Mouse (Mus musculus): ENCODE measurements at regions not wholly inside any gene's neighbourhood (a gene's known extent, or its start where the extent isn't known, plus 50 kb on each side); places are given as distances from the start of the nearest gene placed in this dataset.

DNA sequence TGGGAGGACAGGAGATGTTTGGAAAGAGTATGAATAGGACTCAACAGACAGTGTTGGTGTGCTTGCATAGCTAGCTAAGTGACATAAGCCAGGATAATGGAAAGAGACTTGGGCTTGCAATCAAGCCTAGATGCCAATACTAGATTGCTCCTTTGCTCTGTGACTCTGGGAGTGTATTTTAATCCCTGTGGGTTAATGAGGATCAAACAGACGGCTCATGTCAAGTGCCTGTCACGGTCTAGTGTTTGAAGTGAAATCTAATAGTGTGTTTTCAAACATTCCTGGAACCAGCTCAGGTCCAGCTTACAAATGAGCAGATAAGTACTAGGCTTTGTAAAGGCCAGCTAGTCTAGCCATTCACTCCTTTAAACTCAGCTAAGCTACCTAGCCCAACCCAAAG is 64.1 kb upstream of the Ranbp3l start:
- DNase-seq: peak; percentile 48

DNA sequence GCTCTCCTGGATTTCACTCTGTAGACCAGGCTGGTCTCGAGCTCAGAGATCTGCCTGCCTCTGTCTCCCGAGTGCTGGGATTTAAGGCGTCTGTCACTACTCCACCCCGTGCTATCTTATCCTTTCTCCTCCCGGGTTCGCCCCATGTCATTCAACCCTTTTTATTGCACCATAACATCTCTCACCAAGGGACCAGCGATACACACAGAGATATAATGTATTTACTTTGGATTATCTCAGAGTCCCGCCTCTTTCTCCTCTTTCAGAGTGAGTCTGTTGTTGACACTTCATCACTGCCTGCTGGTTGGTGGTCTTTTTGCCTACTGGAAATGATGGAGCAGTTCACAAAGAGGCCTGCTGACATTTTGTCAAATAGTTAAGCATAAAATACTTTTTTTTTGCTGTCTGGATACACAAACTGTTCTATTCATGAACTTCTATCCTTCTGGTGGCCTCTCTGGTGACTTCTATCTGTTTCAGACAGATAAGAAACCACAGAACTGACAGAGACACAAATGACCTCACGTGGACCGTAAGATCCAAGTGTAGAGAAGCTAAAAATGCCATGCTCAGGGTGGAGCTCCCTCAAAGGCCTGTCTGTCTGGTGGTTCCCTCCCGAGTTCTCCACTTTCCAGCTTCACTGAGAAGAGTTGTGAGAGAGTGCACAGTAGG is 70.1 kb upstream of the Ranbp3l start:
- DNase-seq: no peak

DNA sequence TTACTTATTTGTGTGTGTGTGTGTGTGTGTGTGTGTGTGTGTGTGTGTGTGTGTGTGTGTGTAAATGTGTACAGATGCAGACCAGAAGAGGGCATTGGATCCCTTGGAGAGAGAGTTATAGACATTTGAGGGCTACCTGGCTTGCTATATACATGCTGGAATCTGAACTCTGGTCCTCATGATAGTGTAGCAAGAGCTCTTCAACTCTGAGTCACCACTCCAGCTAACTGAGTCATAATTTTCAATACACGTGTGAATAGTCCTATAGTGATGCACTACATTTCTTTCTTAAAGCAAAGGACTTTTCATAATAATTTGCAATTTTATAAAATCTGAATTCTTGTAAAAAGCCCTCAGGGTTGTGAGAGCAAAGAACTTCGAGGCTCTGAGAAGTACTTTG is 70.9 kb upstream of the Ranbp3l start:
- DNase-seq: no peak

DNA sequence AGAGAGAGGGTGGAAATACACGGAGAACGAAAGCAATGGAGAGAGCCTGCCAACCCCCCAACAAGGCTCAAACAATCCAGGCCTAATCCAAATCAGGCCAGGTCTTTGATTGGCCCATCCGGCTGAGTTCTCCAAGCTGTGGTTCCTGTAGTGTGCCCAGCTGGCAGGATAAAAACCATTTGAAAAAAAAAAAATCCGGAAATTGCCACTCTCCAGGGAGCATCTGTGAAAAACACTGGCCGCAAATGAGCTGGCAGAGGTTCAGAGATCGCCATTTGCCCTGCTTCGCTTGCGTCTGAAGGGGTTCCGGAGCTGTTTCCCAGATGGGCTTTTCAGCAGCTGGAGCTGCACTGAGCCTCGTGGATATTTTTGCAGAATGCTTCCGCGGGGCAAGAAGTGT is 71.4 kb upstream of the Ranbp3l start:
- DNase-seq: no peak

DNA sequence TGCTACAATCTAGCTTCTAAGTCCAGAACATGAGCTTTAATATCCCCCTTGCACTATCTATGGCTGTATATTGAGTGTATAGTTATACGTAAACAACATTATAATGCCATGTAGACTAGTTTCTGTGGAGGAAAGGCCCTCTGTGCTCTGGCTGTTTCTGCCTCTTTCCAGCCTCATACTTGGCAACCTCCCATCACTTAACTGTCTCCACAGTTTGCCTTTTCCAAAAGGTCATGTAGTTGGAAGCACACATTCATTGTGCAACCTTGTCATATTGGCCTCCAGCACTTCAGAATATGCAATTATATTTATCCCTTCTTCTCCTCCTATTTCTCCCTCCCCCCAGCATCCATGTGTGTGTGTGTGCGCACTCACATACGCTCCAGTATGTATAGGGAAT is 82.2 kb upstream of the Ranbp3l start:
- DNase-seq: peak; percentile 5

DNA sequence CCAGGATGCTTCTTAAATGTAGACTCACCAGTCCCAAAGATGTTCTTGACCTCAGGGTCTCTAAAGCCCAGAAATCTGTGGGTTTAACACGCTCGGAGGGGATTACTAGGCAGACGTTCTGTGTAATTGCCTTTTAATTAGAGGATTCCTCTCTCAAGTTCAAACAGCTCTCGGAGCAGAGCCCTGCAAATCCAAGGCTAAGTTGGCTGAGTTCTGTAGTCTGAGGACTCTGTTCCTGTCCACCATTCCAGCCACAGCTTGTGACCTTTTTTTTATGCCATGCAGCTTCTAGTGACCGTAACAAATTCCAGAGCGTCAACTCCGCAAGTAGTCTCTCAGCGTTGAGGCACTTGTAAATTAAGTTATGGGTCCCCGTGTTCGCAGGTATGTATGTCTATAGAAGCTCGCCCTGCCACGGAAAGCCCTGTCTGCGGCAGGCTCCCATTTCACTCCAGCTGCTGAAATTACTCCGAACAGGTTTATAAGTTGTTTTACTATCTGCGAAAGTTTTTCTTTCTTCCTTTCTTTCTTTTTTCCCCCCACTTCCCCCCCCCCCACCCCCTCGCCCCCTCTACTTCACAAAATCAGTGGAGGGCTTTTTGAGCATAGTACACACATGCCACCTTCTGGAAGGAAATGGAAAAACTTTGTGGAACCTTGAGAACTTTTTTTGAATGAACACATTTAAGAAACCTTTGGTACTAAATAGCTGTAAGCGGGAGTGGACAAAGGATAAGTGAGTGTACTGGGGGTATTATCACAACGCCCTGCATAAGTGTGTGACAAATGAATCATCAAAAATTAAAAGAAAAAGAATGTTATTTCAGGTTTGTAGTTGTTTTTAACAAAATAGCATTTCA is 82.9 kb upstream of the Ranbp3l start:
- DNase-seq: peak; percentile 12

DNA sequence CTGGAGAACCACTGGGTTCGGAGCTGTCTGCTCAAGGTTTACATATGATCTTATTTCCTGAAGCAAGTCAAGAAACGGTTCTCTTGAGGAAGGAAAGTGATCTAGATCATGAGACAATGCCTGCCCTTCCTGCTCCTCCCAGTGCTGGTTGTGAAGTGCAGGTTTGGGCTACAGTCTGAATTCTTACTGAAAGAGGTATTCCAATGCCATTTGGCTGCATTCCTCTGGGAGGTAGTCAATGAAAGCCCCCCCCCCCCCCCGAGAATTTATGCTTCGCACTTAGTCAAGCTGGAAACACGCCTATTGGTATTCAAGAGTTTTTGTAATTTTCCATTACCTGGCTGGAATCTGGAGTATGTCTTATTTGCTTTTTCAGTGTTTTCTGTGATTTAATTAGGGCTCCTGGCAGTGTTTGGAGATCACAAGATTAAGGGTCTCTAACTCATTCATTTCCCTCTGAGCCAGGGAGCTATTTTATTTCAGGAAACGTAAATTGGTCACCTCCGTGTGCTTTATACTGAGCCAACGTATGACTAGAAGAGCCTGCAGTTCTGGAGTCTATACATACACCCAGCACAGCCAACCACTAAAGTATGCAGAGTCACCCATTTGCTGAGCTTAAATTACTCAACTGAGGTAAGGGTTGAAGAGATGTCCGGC is 84.7 kb upstream of the Ranbp3l start:
- DNase-seq: no peak

DNA sequence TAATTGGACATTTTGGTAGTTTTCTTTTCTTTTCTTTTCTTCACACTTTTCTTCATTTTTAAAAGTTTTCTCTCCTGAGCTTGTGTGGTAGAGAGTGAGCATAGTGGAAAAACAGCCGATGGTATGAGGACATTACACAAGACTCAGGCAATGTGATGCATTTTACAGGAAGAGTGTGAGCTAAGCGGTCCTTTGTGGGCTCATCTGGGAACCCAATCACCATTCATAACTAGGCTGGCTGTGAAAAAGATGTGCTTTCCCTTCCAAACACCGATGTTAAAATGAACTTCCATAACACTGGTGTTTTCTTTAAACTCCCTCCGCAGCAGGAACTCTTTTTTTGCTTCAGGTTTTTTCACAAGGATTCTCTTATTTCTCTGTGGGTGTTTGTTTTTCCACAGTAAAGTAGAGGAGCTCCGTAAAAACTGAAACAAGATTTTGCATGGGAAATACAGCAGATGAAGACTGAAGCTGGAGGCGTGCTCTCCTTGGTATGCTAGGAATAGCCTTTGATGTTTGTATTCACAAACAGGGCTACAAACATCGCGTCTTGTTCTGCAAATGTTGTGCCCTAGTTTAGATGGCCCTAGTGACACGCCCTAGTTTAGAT is 92.8 kb upstream of the Ranbp3l start:
- no peak for DNase-seq

DNA sequence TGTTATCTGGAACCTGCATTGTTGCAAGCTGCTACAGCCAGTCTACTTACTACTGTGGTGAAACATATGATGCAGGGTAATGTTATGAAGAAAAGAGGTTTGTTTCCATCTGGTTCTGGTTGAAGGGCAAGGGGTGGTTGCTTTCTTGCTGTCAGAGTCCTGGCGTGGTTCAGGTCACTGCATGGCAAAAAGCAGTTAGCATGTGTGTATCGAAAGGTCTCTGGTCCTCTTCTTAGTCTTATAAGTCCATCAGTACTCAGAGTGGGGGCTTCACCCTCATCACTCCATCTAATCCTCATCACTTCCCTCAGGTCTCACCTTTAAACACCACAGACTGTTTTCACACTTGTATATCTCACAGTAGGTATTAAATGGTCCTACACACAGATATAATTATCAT is 99.7 kb upstream of the Ranbp3l start:
- no peak for DNase-seq

DNA sequence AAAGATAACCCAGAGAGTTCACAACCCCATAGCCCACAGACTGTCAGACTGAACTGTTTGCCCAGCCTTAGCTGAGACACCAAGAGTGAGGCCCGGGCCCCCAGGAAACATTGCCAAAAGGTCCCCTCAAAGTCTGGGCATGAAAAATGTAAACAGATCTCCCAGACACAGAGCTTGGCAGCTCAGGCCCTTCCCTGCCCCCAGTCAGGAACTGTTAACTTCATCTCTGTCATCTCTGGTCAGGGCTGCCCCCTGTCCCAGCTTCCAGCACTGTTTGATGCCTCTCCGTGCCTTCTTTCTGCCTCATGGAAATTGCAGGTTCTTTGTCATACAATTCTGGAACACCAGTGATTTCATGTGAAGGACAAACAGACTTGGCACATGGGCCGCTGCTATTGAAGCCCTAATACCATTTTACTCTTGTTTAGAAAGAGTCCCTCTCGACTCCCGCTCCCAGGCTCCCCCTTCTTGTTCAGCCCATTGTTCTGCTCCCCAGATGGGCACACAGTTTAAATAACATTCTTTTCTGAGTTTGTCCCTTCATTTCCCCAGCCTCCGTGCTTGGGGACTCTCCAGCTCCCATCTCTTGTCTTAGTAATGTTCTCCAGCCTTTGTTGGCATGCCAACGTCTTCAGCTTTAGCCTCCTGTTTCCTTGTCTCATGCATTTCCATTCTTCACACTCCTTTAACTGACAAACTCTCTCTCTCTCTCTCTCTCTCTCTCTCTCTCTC is 100.4 kb upstream of the Ranbp3l start:
- DNase-seq: no peak

DNA sequence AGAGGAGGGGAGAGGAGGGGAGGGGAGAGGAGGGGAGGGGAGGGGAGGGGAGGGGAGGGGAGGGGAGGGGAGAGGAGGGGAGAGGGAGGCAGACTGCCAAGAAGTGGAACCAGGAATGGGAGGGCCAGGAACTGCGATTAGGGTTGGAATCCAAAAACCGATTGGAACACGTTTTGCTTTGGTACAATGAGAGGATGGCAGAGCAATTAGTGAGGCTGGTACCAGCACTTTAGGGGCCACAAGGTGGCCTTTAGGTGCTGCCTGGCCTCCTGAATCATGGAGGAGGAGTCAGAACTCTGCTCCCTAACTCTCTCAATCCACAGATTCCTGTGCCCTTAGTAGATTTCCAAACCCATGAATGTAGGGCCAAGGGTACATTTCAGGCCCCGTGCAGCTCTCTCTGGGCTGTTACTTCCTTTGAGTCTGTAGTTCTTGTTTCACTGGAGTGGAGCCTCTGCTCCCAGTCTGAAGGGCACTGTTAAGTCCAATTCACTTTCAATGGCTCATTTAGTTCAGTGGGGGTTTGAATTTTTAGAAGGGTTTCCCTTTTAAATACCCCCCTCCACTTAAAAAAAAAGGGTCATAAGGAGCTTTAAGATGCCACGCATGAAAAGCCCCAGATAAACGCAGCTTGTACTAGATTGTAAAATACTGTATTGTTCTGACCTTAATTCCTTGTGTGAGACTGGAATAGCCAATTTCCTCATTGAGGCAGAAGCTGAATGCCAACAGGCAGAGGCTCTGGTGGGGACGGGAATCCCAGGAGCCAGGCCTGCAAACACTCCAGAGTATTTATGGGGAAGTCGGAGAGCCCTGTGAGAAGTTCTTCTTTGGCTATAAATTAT is 102.4 kb upstream of the Ranbp3l start:
- no peak for DNase-seq

DNA sequence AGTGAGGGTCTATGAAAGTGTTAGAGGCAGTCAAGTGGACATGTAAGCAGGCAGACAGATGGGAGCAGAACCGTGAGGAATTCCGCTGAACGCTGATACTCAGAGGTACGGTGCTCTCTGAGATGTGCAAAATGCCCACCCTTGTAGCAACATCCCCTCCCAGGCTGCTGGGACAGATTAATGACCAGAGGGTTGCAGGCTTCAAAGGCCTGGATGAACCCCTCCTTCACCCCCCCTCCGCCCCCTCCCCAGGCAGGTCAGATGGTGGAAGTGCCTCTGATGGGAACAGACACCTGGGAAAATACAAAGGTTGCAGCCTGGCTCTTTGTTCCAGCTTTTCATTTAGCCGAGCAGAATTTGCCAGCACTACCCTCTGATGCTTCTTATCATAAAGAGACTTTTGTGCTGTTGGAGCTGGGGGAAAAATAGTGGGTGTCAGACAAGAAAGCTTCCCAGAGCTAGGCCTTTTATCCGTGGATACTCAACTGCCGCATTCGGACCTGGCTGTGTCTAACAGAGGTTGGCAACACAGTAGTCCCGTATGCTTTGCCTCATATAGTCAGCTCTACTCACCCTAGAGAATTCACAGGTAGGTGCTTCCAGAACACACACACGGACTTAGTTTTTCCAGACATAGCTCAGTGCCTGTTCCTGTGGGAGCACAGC is 111.2 kb upstream of the Ranbp3l start:
- DNase-seq: no peak

DNA sequence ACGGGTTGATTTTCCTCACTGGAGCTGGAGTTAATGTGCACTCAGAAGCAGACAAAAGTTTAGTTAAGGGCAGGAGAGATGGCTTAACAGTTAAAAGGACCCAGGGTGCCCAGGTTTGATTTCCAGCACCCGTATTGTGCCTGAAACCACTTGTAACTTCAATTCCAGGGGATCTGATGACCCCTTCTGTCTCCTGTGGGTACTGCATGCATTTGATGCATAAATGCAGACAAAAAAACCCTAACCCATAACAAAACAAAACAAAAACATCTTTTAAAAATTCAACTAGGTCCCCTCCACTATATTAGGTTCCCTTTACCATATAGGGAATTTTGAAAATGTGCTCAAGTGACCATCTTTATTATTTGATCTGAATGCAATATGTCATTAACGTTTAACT is 112.2 kb upstream of the Ranbp3l start:
- DNase-seq: no peak

DNA sequence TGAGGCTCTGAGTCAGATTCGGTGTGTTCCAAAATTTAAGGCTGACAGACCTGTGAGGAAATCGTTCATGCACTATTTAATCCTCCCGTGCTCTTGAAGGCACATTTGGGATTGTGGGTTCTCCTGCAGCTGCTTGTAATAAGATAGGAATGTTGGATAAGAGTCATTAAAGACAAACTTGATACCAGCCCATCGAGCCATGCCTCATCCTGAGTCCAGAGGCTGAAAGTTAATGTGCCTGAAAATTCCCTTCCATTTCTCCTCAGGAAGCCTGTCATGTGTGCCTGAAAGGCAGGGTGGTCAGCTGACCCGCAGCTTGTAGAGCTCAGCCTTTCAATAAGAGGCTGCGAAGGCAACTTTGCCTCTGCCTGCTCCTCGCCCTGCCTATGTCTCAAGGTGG is 113.4 kb upstream of the Ranbp3l start:
- no peak for DNase-seq

DNA sequence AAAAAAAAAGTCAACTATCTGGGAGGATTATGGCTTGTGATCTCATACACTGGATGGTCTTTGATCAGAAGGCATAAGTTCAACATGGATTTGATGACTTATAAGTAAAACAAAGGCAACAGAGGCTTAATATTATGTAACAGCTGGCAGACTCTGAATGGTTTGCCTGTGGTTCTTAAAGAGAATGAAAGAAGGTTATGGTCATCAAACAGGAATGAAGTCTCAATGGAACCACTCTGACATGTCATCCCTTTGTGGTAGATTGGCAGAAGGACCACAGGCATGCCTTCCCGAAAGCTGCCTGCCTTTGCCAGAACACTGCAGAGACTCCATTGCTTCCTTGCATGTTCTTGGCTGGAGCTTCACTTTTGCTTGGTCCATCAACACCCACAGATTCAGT is 116.8 kb upstream of the Ranbp3l start:
- no peak for DNase-seq

DNA sequence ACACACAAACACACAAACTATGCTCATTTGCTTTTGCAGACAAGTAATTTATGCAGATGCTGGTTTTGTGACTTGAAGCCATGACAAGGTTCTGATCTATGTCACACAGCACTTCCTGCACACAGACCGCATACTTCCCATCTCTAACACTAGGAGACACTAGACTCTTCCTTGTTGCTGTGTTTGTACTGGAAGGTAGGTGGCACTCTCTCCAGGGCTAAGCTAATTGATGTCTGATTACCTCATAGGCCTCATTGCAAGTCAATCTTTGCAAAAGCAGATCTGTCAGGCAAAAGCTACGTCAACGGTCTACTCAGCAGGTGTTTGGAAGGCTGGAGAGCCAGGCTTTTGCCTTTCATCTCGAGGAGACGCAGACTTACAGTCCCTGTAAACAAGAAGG is 118.3 kb upstream of the Ranbp3l start:
- DNase-seq: no peak

DNA sequence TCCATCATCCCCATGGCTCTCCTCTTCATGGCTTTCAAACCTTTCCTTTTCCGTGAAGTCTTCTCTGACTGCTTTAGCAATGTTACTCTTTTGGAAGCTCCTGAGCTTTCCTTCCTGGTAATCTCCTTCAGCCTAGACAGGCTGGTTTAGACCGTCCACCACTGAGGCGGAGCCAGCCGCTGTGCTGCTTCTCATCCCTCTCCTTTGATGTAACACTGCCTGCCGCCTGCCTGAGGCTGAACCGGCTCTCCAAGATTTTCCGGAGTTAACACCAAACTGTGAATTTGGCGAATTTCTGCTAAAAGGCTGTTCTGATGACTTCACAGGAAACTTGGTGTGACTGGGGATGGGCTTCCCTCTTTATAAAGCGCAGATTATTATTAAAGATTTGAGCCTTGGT is 125.6 kb upstream of the Ranbp3l start:
- DNase-seq: no peak

DNA sequence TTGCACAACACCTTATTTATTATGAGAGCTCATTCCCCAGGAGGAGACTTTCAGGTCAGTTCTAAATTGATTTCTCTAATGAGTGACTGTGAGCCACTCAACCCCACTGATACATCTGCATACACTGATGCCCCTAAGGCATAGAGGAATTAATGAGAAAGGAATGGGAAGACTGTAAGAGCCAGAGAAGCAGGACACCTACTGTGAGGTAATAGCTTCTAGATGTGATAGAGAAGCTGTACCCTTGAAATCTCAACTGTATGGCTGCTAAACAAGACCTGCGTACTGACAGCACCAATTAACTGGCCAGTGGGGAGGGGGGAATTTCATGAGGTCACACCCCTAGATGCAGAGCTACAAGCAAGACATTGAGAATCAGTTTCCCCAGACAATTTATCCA is 128.3 kb upstream of the Ranbp3l start:
- no peak for DNase-seq

DNA sequence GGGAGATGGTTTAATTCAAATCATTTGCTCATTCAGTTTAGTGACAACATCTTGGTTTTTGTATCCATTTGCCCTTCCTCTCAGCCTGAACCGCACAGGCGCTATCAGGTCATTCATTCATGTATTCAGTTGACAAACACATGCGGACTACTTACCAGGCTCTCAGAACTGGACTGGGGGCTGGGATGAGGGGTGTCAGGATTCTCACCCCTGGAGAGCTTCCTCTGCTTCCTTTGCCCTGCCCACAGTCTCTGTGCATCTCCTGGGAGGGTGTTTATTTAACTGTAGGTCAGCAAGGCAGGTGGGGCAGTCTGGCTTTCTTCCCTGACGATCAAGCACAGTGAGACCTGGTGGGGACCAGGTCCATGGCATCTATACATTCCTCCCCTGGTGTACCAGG is 123.6 kb upstream of the Slc1a3 start:
- no peak for DNase-seq

DNA sequence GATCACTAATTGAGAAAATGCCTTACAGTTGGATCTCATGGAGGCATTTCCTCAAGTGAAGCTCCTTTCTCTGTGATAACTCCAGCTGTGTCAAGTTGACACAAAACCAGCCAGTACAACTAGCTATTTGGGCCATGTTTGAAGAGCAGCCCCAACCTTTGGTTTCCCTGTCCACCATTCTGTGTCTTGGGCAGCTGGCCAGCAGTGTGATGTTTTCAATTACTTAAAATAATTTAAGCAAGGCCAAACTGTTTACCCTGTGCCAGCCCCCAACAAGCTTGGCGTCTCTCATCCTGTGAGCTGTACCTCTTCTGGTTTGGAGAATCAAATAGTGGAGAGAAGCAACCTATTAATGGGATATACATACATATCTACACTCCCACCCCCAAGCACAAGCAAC is 122.4 kb upstream of the Slc1a3 start:
- DNase-seq: no peak

Data from lung, postnatal 36 days (tissue).